ENCODE assay signal across 22 mouse cellular contexts in genomic region chr13:48723676-48724075, GRCm38 (mm10).
DNase-seq lines count a peak whose midpoint lies in the region; ATAC-seq and TF ChIP-seq lines count a peak whose summit lies in the region.
"Had no signal": no experiment of that assay in that cellular context is flagged by ENCODE, and none has a peak within 500 bp of the region (broad histone marks: within the 10 kb centered on the region; RNA-seq: fewer than 3 reads in every experiment).

No protein-coding gene starts in this region.

- 0 out of 2 replicates have a peak, but pooled peaks cover 2% of the 10 kb centered on the region for H3K27me3 ChIP-seq in forebrain, embryonic 14.5 days (replicated peaks; ENCODE audit: control insufficient read depth, insufficient read depth, low read length)
- no peaks in the 10 kb centered on the region for H3K27me3 ChIP-seq in forebrain, embryonic 11.5 days (ENCODE audit: control insufficient read depth, insufficient read depth, low read length)
- H3K27me3 ChIP-seq in midbrain, postnatal 0 days (ENCODE audit: insufficient read depth, low read length) = peaks cover 4% of the 10 kb centered on the region; the same call in 1 of the 2 replicates
- H3K27me3 ChIP-seq in midbrain, embryonic 10.5 days (ENCODE audit: low read depth, poor library complexity, severe bottlenecking) = peaks cover 53% of the 10 kb centered on the region

- peak; percentile 23 for DNase-seq in forebrain, embryonic 14.5 days (ENCODE audit: low spot score)
- DNase-seq in forebrain, embryonic 11.5 days (ENCODE audit: low spot score) = no peak
- peak; percentile 26 for DNase-seq in midbrain, postnatal 0 days (ENCODE audit: low spot score)
- no peak for DNase-seq in midbrain, embryonic 10.5 days (ENCODE audit: low spot score)
- peak; percentile 64 for DNase-seq in retina, postnatal 1 day
- DNase-seq in cerebellum, postnatal 25 days = no peak
- DNase-seq in kidney, postnatal 36 days = no peak
- DNase-seq: adrenal gland, adult 2 months; adrenal gland, postnatal 14 days; cerebellum, adult 11-12 months; cerebellum, adult 8-10 months; cerebellum, postnatal 10 days; gastrocnemius, adult 2 months; gastrocnemius, postnatal 14 days; heart, adult 11 months; heart, postnatal 36 days had no signal

- no peak overlapping the region for H3K27ac ChIP-seq in forebrain, embryonic 14.5 days (ENCODE audit: low read depth, low read length)
- H3K27ac ChIP-seq in forebrain, embryonic 11.5 days (ENCODE audit: low read depth, low read length) = no peak overlapping the region
- H3K27ac ChIP-seq in midbrain, postnatal 0 days (ENCODE audit: low read depth, low read length) = no peak overlapping the region
- no peak overlapping the region for H3K27ac ChIP-seq in midbrain, embryonic 10.5 days (replicated peaks)
- H3K27ac ChIP-seq: forebrain, embryonic 12.5 days; gastrocnemius, adult 2 months; hindbrain, embryonic 10.5 days; hindbrain, embryonic 13.5 days had no signal

- no peak overlapping the region for H3K4me2 ChIP-seq in forebrain, embryonic 14.5 days (ENCODE audit: low read length)
- no peak overlapping the region for H3K4me2 ChIP-seq in forebrain, embryonic 11.5 days (ENCODE audit: low read depth, low read length, severe bottlenecking)
- H3K4me2 ChIP-seq in midbrain, postnatal 0 days (ENCODE audit: low read depth, low read length, poor library complexity, severe bottlenecking) = no peak overlapping the region
- H3K4me2 ChIP-seq: forebrain, embryonic 12.5 days; heart, embryonic 11.5 days; hindbrain, embryonic 13.5 days had no signal

- 7% methylated on average over 8 of the region's 8 CpGs for WGBS in forebrain, embryonic 14.5 days
- WGBS in forebrain, embryonic 11.5 days = 7% methylated on average over 8 of the region's 8 CpGs
- 10% methylated on average over 8 of the region's 8 CpGs for WGBS in midbrain, postnatal 0 days
- 17% methylated on average over 8 of the region's 8 CpGs for WGBS in midbrain, embryonic 10.5 days

- no peak for ATAC-seq in forebrain, embryonic 14.5 days
- no peak for ATAC-seq in forebrain, embryonic 11.5 days (replicated peaks; ENCODE audit: low FRiP score)
- ATAC-seq in midbrain, postnatal 0 days (ENCODE audit: low FRiP score) = no peak
- ATAC-seq: forebrain, embryonic 16.5 days; hindbrain, embryonic 16.5 days had no signal

- no peak overlapping the region for H3K9ac ChIP-seq in forebrain, embryonic 14.5 days (ENCODE audit: low read length)
- no peak overlapping the region for H3K9ac ChIP-seq in forebrain, embryonic 11.5 days (ENCODE audit: low read length)
- H3K9ac ChIP-seq in midbrain, postnatal 0 days (replicated peaks; ENCODE audit: low read length, poor library complexity, severe bottlenecking) = no peak overlapping the region
- H3K9ac ChIP-seq: forebrain, embryonic 12.5 days; hindbrain, embryonic 13.5 days had no signal

- H3K36me3 ChIP-seq in forebrain, embryonic 14.5 days (ENCODE audit: control insufficient read depth, insufficient read depth, low read length) = no peaks in the 10 kb centered on the region
- no peaks in the 10 kb centered on the region for H3K36me3 ChIP-seq in forebrain, embryonic 11.5 days (ENCODE audit: control insufficient read depth, insufficient read depth, low read length)
- no peaks in the 10 kb centered on the region for H3K36me3 ChIP-seq in midbrain, postnatal 0 days (ENCODE audit: insufficient read depth, low read length)
- H3K36me3 ChIP-seq in midbrain, embryonic 10.5 days = no peaks in the 10 kb centered on the region
- H3K36me3 ChIP-seq: forebrain, embryonic 12.5 days; hindbrain, embryonic 10.5 days; hindbrain, embryonic 13.5 days had no signal

- H3K9me3 ChIP-seq in forebrain, embryonic 14.5 days (replicated peaks; ENCODE audit: control insufficient read depth, low read length) = peaks cover 8% of the 10 kb centered on the region; the same call in 1 of the 2 replicates
- H3K9me3 ChIP-seq in forebrain, embryonic 11.5 days (ENCODE audit: control insufficient read depth, low read length) = peaks cover 5% of the 10 kb centered on the region; the same call in 1 of the 2 replicates
- H3K9me3 ChIP-seq in midbrain, postnatal 0 days (ENCODE audit: low read length) = 0 out of 2 replicates have a peak, but pooled peaks cover 6% of the 10 kb centered on the region
- peaks cover 8% of the 10 kb centered on the region for H3K9me3 ChIP-seq in midbrain, embryonic 10.5 days (replicated peaks)
- H3K9me3 ChIP-seq: forebrain, embryonic 12.5 days had no signal

- H3K4me3 ChIP-seq in forebrain, embryonic 14.5 days (ENCODE audit: low read depth, low read length) = no peak overlapping the region
- H3K4me3 ChIP-seq in forebrain, embryonic 11.5 days (ENCODE audit: low read depth, low read length) = no peak overlapping the region
- no peak overlapping the region for H3K4me3 ChIP-seq in midbrain, postnatal 0 days (ENCODE audit: low read depth, low read length)
- no peak overlapping the region for H3K4me3 ChIP-seq in midbrain, embryonic 10.5 days
- H3K4me3 ChIP-seq: forebrain, embryonic 12.5 days; gastrocnemius, adult 2 months; hindbrain, embryonic 10.5 days; hindbrain, embryonic 13.5 days had no signal

- TF ChIP-seq CTCF in midbrain, postnatal 0 days (IDR thresholded peaks at IDR 0.05) = no peak

- no peaks in the 10 kb centered on the region for H3K4me1 ChIP-seq in forebrain, embryonic 14.5 days (ENCODE audit: control insufficient read depth, insufficient read depth, low read length)
- no peaks in the 10 kb centered on the region for H3K4me1 ChIP-seq in forebrain, embryonic 11.5 days (replicated peaks; ENCODE audit: control insufficient read depth, insufficient read depth, low read length)
- no peaks in the 10 kb centered on the region for H3K4me1 ChIP-seq in midbrain, postnatal 0 days (ENCODE audit: insufficient read depth, low read length)
- peaks cover 9% of the 10 kb centered on the region for H3K4me1 ChIP-seq in midbrain, embryonic 10.5 days
- H3K4me1 ChIP-seq: hindbrain, embryonic 13.5 days had no signal

Comparison
In these comparisons a context has a peak if more than half of its experiments do, and no peak if none do; other contexts are left out.
1. DNase-seq: peak in forebrain, embryonic 14.5 days (single experiment), midbrain, postnatal 0 days (single experiment) and retina, postnatal 1 day (single experiment); none in forebrain, embryonic 11.5 days (single experiment), midbrain, embryonic 10.5 days (single experiment), cerebellum, postnatal 25 days (0 of 2) and kidney, postnatal 36 days (0 of 2).